Mouse (Mus musculus) spleen, adult 12 weeks (tissue): ENCODE measurements around the gene Arid4a.

Experiments used
- DNase-seq: peaks from one replicate; pipeline ENCODE4 v3.0.0; 2022; ENCODE audit warnings: low spot score

The Arid4a gene

GRCm38 (mm10) chr12:71015363-71016210 lies at the start of gene Arid4a:
Arid4a (plus strand) TSS chr12:71015990.
- peak; percentile 94 for DNase-seq

GRCm38 (mm10) chr12:70967581-70967980 lies 48.2 kb upstream of the Arid4a start:
- no peak for DNase-seq

GRCm38 (mm10) chr12:70968141-70968790 lies 47.5 kb upstream of the Arid4a start:
- peak; percentile 74 for DNase-seq

DNA sequence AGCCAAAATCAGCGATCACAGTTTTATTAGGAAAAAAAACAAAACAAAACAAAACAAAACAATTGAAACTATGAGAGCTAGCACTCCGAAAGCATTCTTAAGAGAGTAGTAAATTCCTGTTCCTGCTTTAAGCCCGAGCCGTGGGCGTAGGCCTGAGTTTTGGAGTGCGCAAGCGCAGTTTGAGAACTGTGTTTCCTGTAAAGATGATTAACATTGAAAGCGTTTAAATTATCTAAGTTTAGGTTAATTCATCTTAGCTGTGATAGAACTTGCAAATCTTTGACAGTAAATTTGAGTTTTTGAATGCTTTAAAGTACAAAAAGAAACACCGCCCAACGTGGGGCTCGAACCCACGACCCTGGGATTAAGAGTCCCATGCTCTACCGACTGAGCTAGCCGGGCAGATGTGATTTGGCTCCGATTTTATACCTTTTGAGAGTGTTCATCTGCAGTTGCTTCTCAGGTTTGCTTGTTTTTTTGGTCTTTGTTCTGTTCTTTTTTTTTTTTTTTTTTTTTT lies 46.9 kb upstream of the Arid4a start:
- peak; percentile 81 for DNase-seq

GRCm38 (mm10) chr12:70969485-70970184 lies 46.2 kb upstream of the Arid4a start:
- DNase-seq, result peak; percentile 45

DNA sequence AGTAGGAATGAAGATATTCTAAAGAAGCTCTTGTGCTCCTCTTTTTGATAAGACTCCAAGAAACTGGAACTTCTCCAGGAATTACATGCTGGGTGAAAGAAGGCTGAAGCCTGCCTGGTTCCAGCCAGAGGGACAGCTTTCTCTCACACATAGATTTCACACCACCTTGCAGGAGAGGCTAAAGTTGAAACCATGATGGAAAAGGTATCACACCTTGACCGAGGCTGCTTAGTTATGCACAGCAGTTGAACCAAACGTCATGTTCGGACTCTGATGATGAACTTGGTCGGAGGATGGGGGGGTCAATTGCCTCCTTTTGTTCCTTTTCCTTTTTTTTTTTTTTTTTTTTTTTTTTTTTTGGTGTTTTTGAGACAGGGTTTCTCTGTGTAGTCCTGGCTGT lies 42.0 kb upstream of the Arid4a start:
- no peak for DNase-seq

GRCm38 (mm10) chr12:70974441-70975266 lies 41.1 kb upstream of the Arid4a start, which contains the start of gene Psma3:
Psma3 (plus strand) TSS chr12:70974621.
- DNase-seq, result peak; percentile 88

GRCm38 (mm10) chr12:70975406-70975805 lies 40.4 kb upstream of the Arid4a start:
- DNase-seq, result no peak

DNA sequence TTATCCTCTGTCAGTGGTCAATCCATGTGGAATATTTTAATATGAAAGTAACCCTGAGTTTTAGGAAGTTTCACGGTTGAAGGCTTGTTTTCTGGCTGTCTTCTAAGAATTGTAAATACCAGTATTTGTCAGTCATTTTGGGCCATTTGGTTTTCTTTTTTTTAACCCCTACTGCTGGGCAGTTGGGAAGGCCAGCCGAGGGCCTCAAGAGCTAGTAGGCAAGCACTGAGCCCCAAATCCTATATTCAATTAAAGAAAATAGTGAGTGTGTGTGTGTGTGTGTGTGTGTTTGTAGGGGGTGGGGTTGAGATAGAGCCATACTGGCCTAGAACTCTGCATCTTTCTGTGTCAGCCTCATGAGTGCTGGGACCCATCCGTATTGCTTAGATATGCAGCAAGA lies 39.9 kb upstream of the Arid4a start:
- DNase-seq, result no peak

DNA sequence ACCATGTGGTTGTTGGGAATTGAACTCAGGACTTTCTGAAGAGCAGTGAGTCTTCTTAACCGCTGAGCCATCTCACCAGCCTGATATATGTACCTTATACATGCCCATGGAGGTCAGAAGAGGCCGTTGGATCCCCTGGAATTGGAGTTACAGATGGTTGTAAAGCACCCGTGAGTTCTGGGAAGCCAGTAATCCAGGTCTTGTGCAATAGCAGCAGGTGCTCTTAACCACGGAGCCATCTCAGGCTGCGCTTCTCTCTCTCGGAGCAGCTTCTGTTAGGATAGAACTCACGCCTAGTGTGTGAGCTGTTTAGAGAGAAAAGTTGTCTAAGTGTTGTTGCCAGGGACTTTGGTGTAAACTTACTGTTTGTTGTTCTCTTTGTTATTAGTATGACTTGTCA lies 37.4 kb upstream of the Arid4a start:
- no peak for DNase-seq

- DNase-seq, result no peak
Observed at GRCm38 (mm10) chr12:70984855-70985550, 30.8 kb upstream of the Arid4a start.

DNA sequence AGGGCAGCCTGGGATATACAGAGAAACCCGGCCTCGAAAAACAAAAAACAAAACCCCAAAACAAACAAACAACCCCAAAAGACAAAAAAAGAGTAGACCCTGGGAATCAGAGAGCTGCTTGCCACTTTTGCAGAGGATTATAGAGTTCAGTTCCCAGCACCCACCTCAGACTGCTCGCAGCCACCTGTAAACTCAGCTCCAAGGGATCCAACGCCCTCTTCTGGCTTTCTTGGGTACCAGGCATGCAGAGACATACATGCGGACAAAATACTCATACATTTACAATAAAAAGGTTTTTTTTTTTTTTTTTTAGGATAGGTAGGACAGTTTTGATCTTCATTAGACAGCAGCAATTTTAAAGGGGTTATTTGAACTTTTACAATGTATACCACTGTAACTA lies 18.6 kb upstream of the Arid4a start:
- no peak for DNase-seq

GRCm38 (mm10) chr12:70999423-70999903 lies 16.3 kb upstream of the Arid4a start:
- no peak for DNase-seq

GRCm38 (mm10) chr12:71000344-71000743 lies 15.4 kb upstream of the Arid4a start:
- no peak for DNase-seq

GRCm38 (mm10) chr12:71001456-71001855 lies 14.3 kb upstream of the Arid4a start:
- no peak for DNase-seq

GRCm38 (mm10) chr12:71003760-71004426 lies 11.9 kb upstream of the Arid4a start:
- no peak for DNase-seq

GRCm38 (mm10) chr12:71006141-71006540 lies 9.6 kb upstream of the Arid4a start:
- DNase-seq, result no peak

DNA sequence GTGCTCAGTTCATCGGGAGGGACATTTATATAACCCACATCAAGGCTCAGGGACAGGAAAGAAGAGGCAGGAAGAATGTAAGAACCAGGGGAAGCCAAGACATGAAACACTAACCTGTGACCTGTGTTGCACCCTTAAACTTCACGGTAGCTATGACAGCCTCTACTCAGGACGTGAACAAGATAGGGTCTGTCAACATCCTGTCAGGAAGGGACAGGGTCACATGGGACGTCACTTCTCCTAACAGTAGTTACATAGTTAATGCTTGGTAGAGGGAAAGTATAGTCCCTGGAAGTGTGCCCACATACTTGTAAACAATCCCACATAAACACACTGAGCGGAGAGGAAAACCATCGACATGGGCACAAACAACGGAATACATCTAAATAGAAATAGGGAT lies 8.9 kb upstream of the Arid4a start:
- no peak for DNase-seq

DNA sequence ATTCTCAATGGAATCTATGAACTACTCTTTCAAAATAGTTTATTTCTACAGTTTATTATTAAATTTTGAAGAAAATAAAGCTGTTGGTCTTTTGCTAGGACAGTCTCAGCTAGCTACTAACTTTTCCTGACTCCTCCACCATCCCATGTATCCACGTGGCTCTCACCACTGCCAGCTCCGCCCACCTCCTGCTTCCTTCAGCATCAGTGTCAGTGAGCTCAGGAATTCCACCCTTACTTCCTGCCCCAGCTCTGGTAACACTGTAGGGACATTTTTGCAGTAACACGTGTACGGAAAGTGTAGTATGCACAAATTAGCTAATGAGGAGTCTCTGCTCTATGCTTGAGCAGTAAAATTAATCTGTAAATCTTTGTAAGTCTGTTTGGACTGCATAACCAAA lies 6.0 kb upstream of the Arid4a start:
- DNase-seq, result no peak

DNA sequence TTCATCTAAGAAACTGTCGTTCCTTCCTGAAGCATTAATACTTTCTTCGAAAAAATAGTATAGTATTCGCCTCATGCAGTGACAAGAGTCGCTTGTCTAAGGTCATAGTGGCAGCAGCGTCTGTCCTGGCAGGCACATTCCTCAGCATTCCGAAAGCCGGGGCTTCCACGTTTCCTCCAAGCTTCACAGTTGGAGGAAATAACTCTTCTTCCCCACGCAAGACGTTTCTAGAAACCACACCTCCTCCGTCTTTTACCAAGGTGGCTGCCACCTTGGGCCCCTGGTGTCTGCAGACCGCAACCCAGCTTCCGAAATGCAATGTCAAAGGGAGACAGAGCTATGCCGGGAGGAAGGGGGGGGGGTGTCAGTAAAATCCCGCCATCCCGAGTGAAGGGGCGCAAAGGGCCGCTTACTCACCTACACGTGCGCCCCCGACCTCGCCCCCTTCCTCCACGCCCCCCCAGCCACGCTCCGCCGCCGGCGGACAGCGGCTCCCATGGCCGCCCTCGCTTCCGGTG lies 886 bp upstream of the Arid4a start:
- DNase-seq, result no peak
